In genomic region chr13:114387074-114387487, GRCm38 (mm10) we compare ENCODE assay signal across 8 mouse cellular contexts. TPM values are rescaled to one million over a fixed set of nuclear protein-coding genes. Genes with fewer than 3 reads are reported as not detected.
DNase-seq lines count a peak whose midpoint lies in the region; ATAC-seq and TF ChIP-seq lines count a peak whose summit lies in the region.

No protein-coding gene starts in this region.

- peak overlapping the region; percentile 75 for H3K9ac ChIP-seq in lung, embryonic 15.5 days
- peak overlapping the region; percentile 78 for H3K9ac ChIP-seq in hindbrain, postnatal 0 days (replicated peaks; ENCODE audit: low read length)
- peak overlapping the region; percentile 84 for H3K9ac ChIP-seq in midbrain, embryonic 16.5 days (ENCODE audit: low read depth, low read length)

- 5% methylated on average over 10 of the region's 10 CpGs for WGBS in lung, embryonic 15.5 days
- 6% methylated on average over 10 of the region's 10 CpGs for WGBS in hindbrain, postnatal 0 days
- WGBS in midbrain, embryonic 16.5 days: 4% methylated on average over 10 of the region's 10 CpGs

- H3K4me2 ChIP-seq in lung, embryonic 15.5 days: peak overlapping the region; percentile 68
- peak overlapping the region; percentile 80 for H3K4me2 ChIP-seq in hindbrain, postnatal 0 days (ENCODE audit: low read depth, low read length)
- H3K4me2 ChIP-seq in midbrain, embryonic 16.5 days (ENCODE audit: low read length): peak overlapping the region; percentile 86

- no peaks in the 10 kb centered on the region for H3K9me3 ChIP-seq in lung, embryonic 15.5 days
- no peaks in the 10 kb centered on the region for H3K9me3 ChIP-seq in hindbrain, postnatal 0 days (ENCODE audit: low read length)
- H3K9me3 ChIP-seq in midbrain, embryonic 16.5 days (replicated peaks; ENCODE audit: control insufficient read depth, low read length, poor library complexity, severe bottlenecking): no peaks in the 10 kb centered on the region

- no peak for DNase-seq in lung, adult 18-20 months
- peak; percentile 29 for DNase-seq in c-Kit-positive CD71-positive TER-119-positive erythroid progenitor cells, embryonic 14.5 days (ENCODE audit: low spot score)
- peak; percentile 4 for DNase-seq in hindbrain, postnatal 0 days (ENCODE audit: low spot score)
- no peak for DNase-seq in layer of hippocampus, postnatal 14 days (ENCODE audit: low spot score in 2 of 2)
- no peak for DNase-seq in yolk sac, embryonic 10.5 days (ENCODE audit: low spot score)
- DNase-seq in urinary bladder, adult 18-20 months (ENCODE audit: low spot score in 2 of 2): no peak

- peak overlapping the region; percentile 87 for H3K4me3 ChIP-seq in lung, embryonic 15.5 days
- peak overlapping the region; percentile 76 for H3K4me3 ChIP-seq in hindbrain, postnatal 0 days (ENCODE audit: low read length)
- peak overlapping the region; percentile 65 for H3K4me3 ChIP-seq in midbrain, embryonic 16.5 days (ENCODE audit: low read depth, low read length)

- peaks cover 3% of the 10 kb centered on the region; the same call in 1 of the 2 replicates for H3K36me3 ChIP-seq in lung, embryonic 15.5 days
- H3K36me3 ChIP-seq in hindbrain, postnatal 0 days (ENCODE audit: insufficient read depth, low read length): no peaks in the 10 kb centered on the region
- H3K36me3 ChIP-seq in midbrain, embryonic 16.5 days (ENCODE audit: control insufficient read depth, insufficient read depth, low read length): peaks cover 4% of the 10 kb centered on the region; the same call in 1 of the 2 replicates

- ATAC-seq in lung, embryonic 15.5 days (ENCODE audit: borderline replicate concordance, extremely low read depth, low FRiP score, low TSS enrichment): peak; percentile 13; the same call in 1 of the 2 replicates
- peak; percentile 55 for ATAC-seq in hindbrain, postnatal 0 days
- peak; percentile 66 for ATAC-seq in midbrain, embryonic 16.5 days

- TF ChIP-seq CTCF in hindbrain, postnatal 0 days (IDR thresholded peaks at IDR 0.05; ENCODE audit: low read depth): no peak

- 0 out of 2 replicates have a peak overlapping the region, but pooled peaks have one; percentile 32 for H3K27ac ChIP-seq in lung, embryonic 15.5 days
- H3K27ac ChIP-seq in hindbrain, postnatal 0 days: peak overlapping the region; percentile 76
- H3K27ac ChIP-seq in midbrain, embryonic 16.5 days (ENCODE audit: low read length): peak overlapping the region; percentile 87

- H3K27me3 ChIP-seq in lung, embryonic 15.5 days: no peaks in the 10 kb centered on the region
- H3K27me3 ChIP-seq in hindbrain, postnatal 0 days (ENCODE audit: insufficient read depth, low read length): no peaks in the 10 kb centered on the region
- H3K27me3 ChIP-seq in midbrain, embryonic 16.5 days (ENCODE audit: control insufficient read depth, insufficient read depth, low read depth, low read length): no peaks in the 10 kb centered on the region

- H3K4me1 ChIP-seq in lung, embryonic 15.5 days: peaks cover 10% of the 10 kb centered on the region
- 0 out of 2 replicates have a peak, but pooled peaks cover 4% of the 10 kb centered on the region for H3K4me1 ChIP-seq in hindbrain, postnatal 0 days (ENCODE audit: insufficient read depth, low read length)
- H3K4me1 ChIP-seq in midbrain, embryonic 16.5 days (ENCODE audit: control insufficient read depth, insufficient read depth, low read length): peaks cover 12% of the 10 kb centered on the region

RNA-seq across cellular contexts. Expression of gene Ndufs4, which starts 1.0 kb away (rescaled TPM):
- polyA plus RNA-seq in lung, embryonic 15.5 days (2015; fragmentation: Nextera tagmentation; extraction: Ambion mirVana): 252 and 261 TPM in 2 replicates
- total RNA-seq in hindbrain, postnatal 0 days (2014; rRNA removed): 47.7 and 58.1 TPM in 2 replicates
- polyA plus RNA-seq in hindbrain, postnatal 0 days (2015; fragmentation: Nextera tagmentation; extraction: Ambion mirVana): 422 and 423 TPM in 2 replicates
- polyA plus RNA-seq in midbrain, embryonic 16.5 days (2015; fragmentation: Nextera tagmentation; extraction: Ambion mirVana): 363 and 373 TPM in 2 replicates
- total RNA-seq in layer of hippocampus, postnatal 14 days (2021): 100 to 1,000 TPM; 180 to 187 TPM

Comparison
In these comparisons a context has a peak if more than half of its experiments do, and no peak if none do; other contexts are left out.
1. ATAC-seq: peak in every context shown above with its lines; median percentile 66 in midbrain, embryonic 16.5 days; 55 in hindbrain, postnatal 0 days; 13 in lung, embryonic 15.5 days.
2. H3K27ac ChIP-seq: peak in every context shown above with its lines; median percentile 87 in midbrain, embryonic 16.5 days; 76 in hindbrain, postnatal 0 days; 32 in lung, embryonic 15.5 days.
3. DNase-seq: peak in c-Kit-positive CD71-positive TER-119-positive erythroid progenitor cells, embryonic 14.5 days (single experiment) and hindbrain, postnatal 0 days (single experiment); none in lung, adult 18-20 months (0 of 2), layer of hippocampus, postnatal 14 days (0 of 2), yolk sac, embryonic 10.5 days (single experiment) and urinary bladder, adult 18-20 months (0 of 2).
4. Peak in every context shown above with its lines, with median percentiles within 50 percentile points of each other: H3K4me2 ChIP-seq, H3K4me3 ChIP-seq and H3K9ac ChIP-seq.